Mouse (Mus musculus): Measurements from ENCODE around the gene Huwe1. TPM values are rescaled to one million over a fixed set of nuclear protein-coding genes. Genes with fewer than 3 reads are reported as not detected.

Huwe1 gene
- polyA plus RNA-seq, 1 experiment, result 343 TPM

DNA sequence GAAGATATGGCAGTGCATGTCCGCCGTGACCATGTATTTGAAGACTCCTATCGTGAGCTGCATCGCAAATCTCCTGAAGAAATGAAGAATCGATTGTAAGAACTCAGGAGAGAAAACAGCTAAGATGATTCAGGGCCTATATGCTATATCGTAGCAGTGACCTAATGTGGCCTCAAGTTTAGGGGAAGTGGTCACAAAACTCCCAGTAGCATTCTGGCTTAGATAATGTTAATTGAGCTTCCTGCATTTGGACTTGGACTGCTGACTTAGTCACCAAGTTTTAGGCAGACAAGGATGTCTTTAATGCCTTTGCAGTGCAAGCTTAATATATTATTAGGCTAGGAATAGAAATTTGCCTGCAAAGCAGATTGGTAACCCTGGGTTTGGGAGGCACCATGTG is 128.8 kb downstream of the Huwe1 start:
- Histone ChIP-seq H3K27me3 (ENCODE audit: control insufficient read depth, insufficient read depth, low read length, poor library complexity, severe bottlenecking) (no peaks in the 10 kb centered on the region), H3K4me3 (ENCODE audit: low read depth, low read length) (no peak overlapping the region), H3K4me1 (ENCODE audit: control insufficient read depth, insufficient read depth, low read length) (no peaks in the 10 kb centered on the region), H3K9ac (ENCODE audit: low read depth, poor library complexity, severe bottlenecking) (no peak overlapping the region), H3K9me3 (replicated peaks; ENCODE audit: control insufficient read depth, insufficient read depth, low read length, poor library complexity, severe bottlenecking) (no peaks in the 10 kb centered on the region), H3K27ac (ENCODE audit: insufficient read depth, low read length) (no peak overlapping the region), H3K36me3 (ENCODE audit: control insufficient read depth, insufficient read depth, low read length, poor library complexity, severe bottlenecking) (peaks cover 68% of the 10 kb centered on the region)
- TF ChIP-seq POLR2A (IDR thresholded peaks at IDR 0.05; ENCODE audit: insufficient read depth, low read length), result no peak
- no peak for TF ChIP-seq CTCF (IDR thresholded peaks at IDR 0.05; ENCODE audit: low read depth, low read length)
- TF ChIP-seq EP300 (IDR thresholded peaks at IDR 0.05; ENCODE audit: insufficient read depth, low read depth, low read length), result no peak

DNA sequence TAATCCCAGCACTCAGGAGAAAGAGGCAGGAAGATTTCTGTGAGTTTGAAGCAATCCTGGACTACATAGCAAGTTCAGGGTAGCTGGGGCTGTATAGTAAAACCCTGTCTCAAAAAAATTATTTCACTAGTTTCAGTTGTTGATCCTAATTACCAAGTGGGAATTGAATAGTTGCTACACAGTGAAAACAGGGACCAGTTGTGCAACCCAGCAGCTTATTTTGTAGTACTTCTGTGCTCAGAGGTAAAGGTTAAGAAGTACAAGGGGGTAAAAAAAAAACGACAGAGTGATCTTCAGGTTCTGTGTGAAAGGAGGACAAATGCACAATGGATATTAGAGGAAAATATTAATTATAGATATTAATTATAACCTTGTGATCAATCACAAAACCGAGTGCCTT is 138.2 kb downstream of the Huwe1 start:
- Histone ChIP-seq H3K36me3 (ENCODE audit: control insufficient read depth, insufficient read depth, low read length, poor library complexity, severe bottlenecking) (no peaks in the 10 kb centered on the region; the same call in 1 of the 2 replicates), H3K4me3 (ENCODE audit: low read depth, low read length) (no peak overlapping the region), H3K4me1 (ENCODE audit: control insufficient read depth, insufficient read depth, low read length) (no peaks in the 10 kb centered on the region), H3K27ac (ENCODE audit: insufficient read depth, low read length) (no peak overlapping the region), H3K27me3 (ENCODE audit: control insufficient read depth, insufficient read depth, low read length, poor library complexity, severe bottlenecking) (no peaks in the 10 kb centered on the region), H3K9me3 (replicated peaks; ENCODE audit: control insufficient read depth, insufficient read depth, low read length, poor library complexity, severe bottlenecking) (no peaks in the 10 kb centered on the region), H3K9ac (ENCODE audit: low read depth, poor library complexity, severe bottlenecking) (no peak overlapping the region)
- no peak for TF ChIP-seq CTCF (IDR thresholded peaks at IDR 0.05; ENCODE audit: low read depth, low read length)
- no peak for TF ChIP-seq EP300 (IDR thresholded peaks at IDR 0.05; ENCODE audit: insufficient read depth, low read depth, low read length)
- no peak for TF ChIP-seq POLR2A (IDR thresholded peaks at IDR 0.05; ENCODE audit: insufficient read depth, low read length)

- H3K4me3 ChIP-seq (ENCODE audit: low read depth, low read length), result no peak overlapping the region
- no peaks in the 10 kb centered on the region for H3K36me3 ChIP-seq (ENCODE audit: control insufficient read depth, insufficient read depth, low read length, poor library complexity, severe bottlenecking)
- no peak overlapping the region for H3K9ac ChIP-seq (ENCODE audit: low read depth, poor library complexity, severe bottlenecking)
- TF ChIP-seq CTCF (IDR thresholded peaks at IDR 0.05; ENCODE audit: low read depth, low read length) (no peak), EP300 (IDR thresholded peaks at IDR 0.05; ENCODE audit: insufficient read depth, low read depth, low read length) (no peak), POLR2A (IDR thresholded peaks at IDR 0.05; ENCODE audit: insufficient read depth, low read length) (no peak)
- no peaks in the 10 kb centered on the region for H3K27me3 ChIP-seq (ENCODE audit: control insufficient read depth, insufficient read depth, low read length, poor library complexity, severe bottlenecking)
- no peak overlapping the region for H3K27ac ChIP-seq (ENCODE audit: insufficient read depth, low read length)
- H3K9me3 ChIP-seq (replicated peaks; ENCODE audit: control insufficient read depth, insufficient read depth, low read length, poor library complexity, severe bottlenecking), result no peaks in the 10 kb centered on the region
- H3K4me1 ChIP-seq (ENCODE audit: control insufficient read depth, insufficient read depth, low read length), result no peaks in the 10 kb centered on the region
These were observed 146.4 kb downstream of the Huwe1 start for GRCm38 (mm10) chrX:151946986-151947385.

- Histone ChIP-seq H3K27ac (ENCODE audit: insufficient read depth, low read length) (no peak overlapping the region), H3K9ac (ENCODE audit: low read depth, poor library complexity, severe bottlenecking) (no peak overlapping the region), H3K27me3 (ENCODE audit: control insufficient read depth, insufficient read depth, low read length, poor library complexity, severe bottlenecking) (no peaks in the 10 kb centered on the region), H3K4me1 (ENCODE audit: control insufficient read depth, insufficient read depth, low read length) (no peaks in the 10 kb centered on the region), H3K9me3 (replicated peaks; ENCODE audit: control insufficient read depth, insufficient read depth, low read length, poor library complexity, severe bottlenecking) (no peaks in the 10 kb centered on the region), H3K4me3 (ENCODE audit: low read depth, low read length) (no peak overlapping the region), H3K36me3 (ENCODE audit: control insufficient read depth, insufficient read depth, low read length, poor library complexity, severe bottlenecking) (no peaks in the 10 kb centered on the region)
- no peak for TF ChIP-seq CTCF (IDR thresholded peaks at IDR 0.05; ENCODE audit: low read depth, low read length)
- TF ChIP-seq EP300 (IDR thresholded peaks at IDR 0.05; ENCODE audit: insufficient read depth, low read depth, low read length), result no peak
- TF ChIP-seq POLR2A (IDR thresholded peaks at IDR 0.05; ENCODE audit: insufficient read depth, low read length), result no peak
These were observed 147.2 kb downstream of the Huwe1 start for GRCm38 (mm10) chrX:151947781-151948180.

- no peak for TF ChIP-seq CTCF (IDR thresholded peaks at IDR 0.05; ENCODE audit: low read depth, low read length)
- TF ChIP-seq POLR2A (IDR thresholded peaks at IDR 0.05; ENCODE audit: insufficient read depth, low read length), result no peak
- TF ChIP-seq EP300 (IDR thresholded peaks at IDR 0.05; ENCODE audit: insufficient read depth, low read depth, low read length), result no peak
- H3K36me3 ChIP-seq (ENCODE audit: control insufficient read depth, insufficient read depth, low read length, poor library complexity, severe bottlenecking), result no peaks in the 10 kb centered on the region
- no peaks in the 10 kb centered on the region for H3K4me1 ChIP-seq (ENCODE audit: control insufficient read depth, insufficient read depth, low read length)
- H3K27me3 ChIP-seq (ENCODE audit: control insufficient read depth, insufficient read depth, low read length, poor library complexity, severe bottlenecking), result no peaks in the 10 kb centered on the region
- no peak overlapping the region for H3K4me3 ChIP-seq (ENCODE audit: low read depth, low read length)
- no peaks in the 10 kb centered on the region for H3K9me3 ChIP-seq (replicated peaks; ENCODE audit: control insufficient read depth, insufficient read depth, low read length, poor library complexity, severe bottlenecking)
- H3K27ac ChIP-seq (ENCODE audit: insufficient read depth, low read length), result no peak overlapping the region
- H3K9ac ChIP-seq (ENCODE audit: low read depth, poor library complexity, severe bottlenecking), result no peak overlapping the region
These were observed 149.6 kb downstream of the Huwe1 start for GRCm38 (mm10) chrX:151950231-151950630.

- no peaks in the 10 kb centered on the region for H3K27me3 ChIP-seq (ENCODE audit: control insufficient read depth, insufficient read depth, low read length, poor library complexity, severe bottlenecking)
- no peaks in the 10 kb centered on the region for H3K9me3 ChIP-seq (replicated peaks; ENCODE audit: control insufficient read depth, insufficient read depth, low read length, poor library complexity, severe bottlenecking)
- H3K4me3 ChIP-seq (ENCODE audit: low read depth, low read length), result no peak overlapping the region
- TF ChIP-seq CTCF (IDR thresholded peaks at IDR 0.05; ENCODE audit: low read depth, low read length), result no peak
- no peak for TF ChIP-seq POLR2A (IDR thresholded peaks at IDR 0.05; ENCODE audit: insufficient read depth, low read length)
- TF ChIP-seq EP300 (IDR thresholded peaks at IDR 0.05; ENCODE audit: insufficient read depth, low read depth, low read length), result no peak
- H3K9ac ChIP-seq (ENCODE audit: low read depth, poor library complexity, severe bottlenecking), result no peak overlapping the region
- no peaks in the 10 kb centered on the region for H3K4me1 ChIP-seq (ENCODE audit: control insufficient read depth, insufficient read depth, low read length)
- no peaks in the 10 kb centered on the region for H3K36me3 ChIP-seq (ENCODE audit: control insufficient read depth, insufficient read depth, low read length, poor library complexity, severe bottlenecking)
- H3K27ac ChIP-seq (ENCODE audit: insufficient read depth, low read length), result no peak overlapping the region
These were observed 150.6 kb downstream of the Huwe1 start for GRCm38 (mm10) chrX:151951181-151951580.

Other genes starting within 250 kb of the Huwe1 start
- 75.1 and 79.5 TPM in 2 replicates for gene Hsd17b10, start 201.0 kb downstream of the Huwe1 start, polyA plus RNA-seq (2011; ENCODE audit: insufficient read depth, insufficient read length, low read depth, missing spikeins)
- gene Ribc1, start 215.5 kb downstream of the Huwe1 start, polyA plus RNA-seq (2011; ENCODE audit: insufficient read depth, insufficient read length, low read depth, missing spikeins), result 8.1 and 8.3 TPM in 2 replicates
- gene Smc1a, start 215.6 kb downstream of the Huwe1 start, polyA plus RNA-seq (2011; ENCODE audit: insufficient read depth, insufficient read length, low read depth, missing spikeins), result 134 and 158 TPM in 2 replicates